Mouse (Mus musculus) liver, embryonic 15.5 days (tissue): ENCODE measurements around the gene Tpk1. TPM values are rescaled to one million over a fixed set of nuclear protein-coding genes. Genes with fewer than 3 reads are reported as not detected.

ENCODE experiments used
- ATAC-seq: fragments of 200-750 bp; cut with Nextera tagmentation; 2 replicates; pipeline ENCODE4 v1.8.0; 2017; ENCODE audit warnings: moderate number of reproducible peaks, mild to moderate bottlenecking, moderate library complexity; ENCODE audit not compliant: insufficient read depth
- H3K27ac ChIP-seq: fragments of 300-500 bp; sonication (generic); replicated peaks from 2 replicates; pipeline ENCODE4 v1.5.1; 2015; ENCODE audit warnings: mild to moderate bottlenecking, inconsistent platforms
- H3K27me3 ChIP-seq: fragments of 300-500 bp; sonication (generic); 2 replicates; pipeline ENCODE4 v1.6.1; 2015; ENCODE audit warnings: mild to moderate bottlenecking, inconsistent platforms
- H3K36me3 ChIP-seq: fragments of 300-500 bp; sonication (generic); replicated peaks from 2 replicates; pipeline ENCODE4 v1.6.1; 2015; ENCODE audit warnings: moderate library complexity, mild to moderate bottlenecking, inconsistent platforms
- H3K4me1 ChIP-seq: fragments of 300-500 bp; sonication (generic); replicated peaks from 2 replicates; pipeline ENCODE4 v1.6.1; 2015; ENCODE audit warnings: inconsistent platforms
- H3K4me2 ChIP-seq: fragments of 300-500 bp; sonication (generic); 2 replicates; pipeline ENCODE4 v1.6.1; 2015; ENCODE audit warnings: moderate library complexity, mild to moderate bottlenecking, inconsistent platforms
- H3K4me3 ChIP-seq: fragments of 300-500 bp; sonication (generic); replicated peaks from 2 replicates; pipeline ENCODE4 v1.5.1; 2015; ENCODE audit warnings: mild to moderate bottlenecking, inconsistent platforms
- H3K9ac ChIP-seq: fragments of 300-500 bp; sonication (generic); 2 replicates; pipeline ENCODE4 v1.6.1; 2015; ENCODE audit warnings: moderate library complexity, mild to moderate bottlenecking, inconsistent platforms
- H3K9me3 ChIP-seq: fragments of 300-500 bp; sonication (generic); replicated peaks from 2 replicates; pipeline ENCODE4 v1.6.1; 2016; ENCODE audit warnings: inconsistent platforms
- WGBS: fragments of 180-500 bp; shearing (Covaris S2); methylation state at CpG from one replicate; pipeline ENCODE4 v1.1.7; 2015; ENCODE audit warnings: mixed read lengths; ENCODE audit not compliant: insufficient replicate concordance; 5-methylcytosine and 5-hydroxymethylcytosine counted together
- polyA plus RNA-seq: library from polyadenylated mRNA; unstranded; fragments of >200 nt; fragmentation: Nextera tagmentation; extraction: Ambion mirVana; gene quantifications from 2 replicates; pipeline ENCODE4 v1.2.1, GENCODE M21; 2015

Tpk1 gene
- polyA plus RNA-seq, result 6.8 and 7.2 TPM in 2 replicates

DNA sequence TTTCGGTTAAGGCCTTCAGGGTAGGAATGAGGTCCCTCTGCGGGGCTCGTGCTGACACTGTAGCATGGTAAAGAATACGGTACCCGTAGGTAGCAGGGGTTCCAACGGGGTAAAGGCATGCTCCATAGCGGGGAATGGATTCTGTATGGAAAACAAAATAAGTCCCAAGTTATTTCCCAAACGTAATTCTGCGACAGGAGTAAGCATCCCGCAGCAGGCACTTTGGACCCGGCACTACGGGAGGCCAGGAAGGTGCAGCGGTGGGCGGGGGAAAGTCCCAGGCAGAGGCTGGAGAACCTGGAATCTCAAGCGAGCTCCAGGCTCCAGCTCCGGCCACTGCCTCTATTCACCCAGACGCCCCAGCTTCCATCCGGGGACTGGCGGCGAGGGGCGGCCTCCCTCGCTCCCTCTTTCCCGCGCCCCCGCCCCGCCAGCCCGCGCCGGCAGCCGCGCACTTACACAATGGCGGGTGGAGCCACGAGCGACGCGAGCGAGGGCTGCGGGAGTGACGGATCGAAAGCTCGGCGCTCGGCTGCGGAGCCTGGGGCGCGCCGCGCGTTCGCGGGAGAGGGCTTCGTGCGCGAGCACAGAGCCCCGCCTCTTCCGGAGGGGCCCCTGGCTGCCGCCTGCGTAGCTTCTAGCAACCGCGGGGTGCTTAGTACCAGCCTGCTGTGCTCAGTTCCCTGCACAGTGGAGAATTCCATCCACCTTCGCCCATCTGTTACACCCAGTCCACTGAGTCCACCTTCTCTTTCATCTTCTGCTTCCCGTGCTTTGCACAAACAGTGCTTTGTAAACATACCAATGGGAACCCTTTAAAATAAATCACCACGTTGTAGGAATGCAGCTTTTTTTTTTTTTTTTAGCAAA lies at the start of gene Tpk1:
Gene Tpk1, minus strand, starts transcription at position 602 of the 870 bp plus-strand sequence.
- no peaks in the 10 kb centered on the region for H3K9me3 ChIP-seq
- peak within 1 kb of the TSS; percentile 85 for H3K4me3 ChIP-seq
- H3K9ac ChIP-seq, result peak within 1 kb of the TSS; percentile 80
- peak within 1 kb of the TSS; percentile 88 for H3K27ac ChIP-seq
- no peaks in the 10 kb centered on the region; the same call in 1 of the 2 replicates for H3K36me3 ChIP-seq
- no peaks in the 10 kb centered on the region for H3K27me3 ChIP-seq
- peak within 1 kb of the TSS; percentile 82 for H3K4me2 ChIP-seq
- peak; percentile 95 for ATAC-seq
- under 1% methylated on average over 62 of the region's 63 CpGs for WGBS
- H3K4me1 ChIP-seq, result peaks cover 53% of the 10 kb centered on the region

DNA sequence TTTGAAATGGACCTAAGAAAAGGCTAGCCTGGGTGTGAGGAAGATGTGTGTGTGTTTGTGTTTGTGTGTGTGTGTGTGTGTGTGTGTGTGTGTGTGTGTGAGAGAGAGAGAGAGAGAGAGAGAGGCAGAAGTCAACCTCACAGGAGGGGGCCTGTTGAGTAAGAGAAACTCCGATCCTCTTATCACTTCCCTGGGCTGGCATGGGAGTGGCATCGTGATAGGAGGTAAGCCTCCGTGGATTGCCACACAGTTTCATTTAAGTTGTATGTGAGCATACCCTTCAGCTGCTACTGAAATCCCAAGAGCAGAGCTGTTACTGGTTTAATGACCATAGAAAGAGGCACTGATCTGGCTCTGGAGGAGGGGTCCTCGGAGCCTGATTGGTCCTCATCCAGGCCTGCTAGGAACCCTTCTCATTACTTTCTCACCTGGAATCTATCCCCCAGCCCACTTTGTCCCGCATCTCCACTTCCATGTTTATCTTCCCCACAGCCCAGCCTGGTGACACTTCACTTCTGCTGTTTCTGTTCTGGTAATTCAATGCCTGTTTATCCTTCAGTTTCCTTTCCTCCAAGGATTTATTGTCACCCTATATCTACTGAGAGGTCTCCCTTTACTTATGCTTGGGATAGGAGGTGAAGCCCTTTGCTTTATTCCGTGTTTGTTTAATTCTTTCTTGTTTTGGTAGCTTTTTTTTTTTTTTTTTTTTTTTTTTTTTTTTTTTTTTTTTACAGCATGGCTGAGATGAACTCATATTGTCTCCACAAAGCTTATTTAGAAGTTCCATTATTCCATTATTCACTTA lies 36.9 kb upstream of the Tpk1 start:
- 35% methylated on average over 6 of the region's 6 CpGs for WGBS
- Histone ChIP-seq H3K4me2 (no peak overlapping the region), H3K27ac (no peak overlapping the region)

DNA sequence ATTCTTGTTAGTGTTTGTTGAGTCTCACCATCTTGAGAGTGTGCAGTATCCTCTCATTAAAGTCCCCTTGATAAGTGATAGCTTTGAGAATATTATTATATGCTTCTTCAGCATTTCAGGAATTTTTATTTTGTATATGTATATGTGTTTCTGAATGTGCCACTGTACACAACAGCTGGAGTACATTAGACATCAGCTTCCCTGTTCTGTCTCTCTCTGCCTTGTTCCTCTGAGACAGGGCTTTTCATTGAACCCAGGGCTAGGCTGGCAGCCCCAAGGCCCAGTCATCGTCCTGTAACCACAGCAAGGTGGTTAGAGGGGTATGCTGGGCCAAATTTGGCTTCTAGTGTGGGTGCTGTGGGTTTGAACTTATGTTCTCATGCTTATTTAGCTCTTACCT lies 25.8 kb upstream of the Tpk1 start:
- H3K27ac ChIP-seq, result no peak overlapping the region
- H3K4me2 ChIP-seq, result no peak overlapping the region
- H3K4me1 ChIP-seq, result no peaks in the 10 kb centered on the region
- WGBS, result 50% methylated on average over 1 of the region's 1 CpGs
- no peak for ATAC-seq
- no peak overlapping the region for H3K4me3 ChIP-seq
- H3K36me3 ChIP-seq, result no peaks in the 10 kb centered on the region
- no peak overlapping the region for H3K9ac ChIP-seq
- H3K27me3 ChIP-seq, result no peaks in the 10 kb centered on the region
- no peaks in the 10 kb centered on the region for H3K9me3 ChIP-seq

More for the DNA sequence above, 36.9 kb upstream of the Tpk1 start:
- no peaks in the 10 kb centered on the region for H3K4me1 ChIP-seq
- no peaks in the 10 kb centered on the region for H3K36me3 ChIP-seq
- ATAC-seq, result no peak
- no peaks in the 10 kb centered on the region for H3K27me3 ChIP-seq
- no peak overlapping the region for H3K9ac ChIP-seq
- H3K4me3 ChIP-seq, result no peak overlapping the region
- no peaks in the 10 kb centered on the region for H3K9me3 ChIP-seq

DNA sequence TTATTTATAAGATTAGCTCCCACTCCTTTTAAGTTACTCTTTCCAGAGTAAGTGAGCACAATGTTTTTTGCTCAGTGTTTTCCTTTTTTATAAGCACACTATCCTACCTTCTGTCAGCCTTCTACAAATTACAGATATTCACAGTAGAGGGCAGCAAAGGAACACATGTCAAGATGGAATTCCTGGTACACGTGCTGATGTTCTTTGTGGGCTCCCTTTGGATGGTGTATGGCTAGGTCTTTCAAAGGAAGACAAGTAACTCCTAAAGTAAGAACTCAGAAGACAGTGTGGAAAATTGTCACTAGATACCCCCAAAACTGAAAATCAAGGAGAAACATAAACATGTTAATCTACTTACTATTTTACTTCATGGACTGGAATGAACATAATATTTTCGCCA lies 19.9 kb upstream of the Tpk1 start:
- H3K36me3 ChIP-seq, result no peaks in the 10 kb centered on the region
- no peaks in the 10 kb centered on the region for H3K4me1 ChIP-seq
- no peaks in the 10 kb centered on the region for H3K27me3 ChIP-seq
- H3K27ac ChIP-seq, result no peak overlapping the region
- H3K4me2 ChIP-seq, result no peak overlapping the region
- no peak overlapping the region for H3K9ac ChIP-seq
- H3K9me3 ChIP-seq, result no peaks in the 10 kb centered on the region
- 25% methylated on average over 2 of the region's 2 CpGs for WGBS
- ATAC-seq, result no peak
- no peak overlapping the region for H3K4me3 ChIP-seq

DNA sequence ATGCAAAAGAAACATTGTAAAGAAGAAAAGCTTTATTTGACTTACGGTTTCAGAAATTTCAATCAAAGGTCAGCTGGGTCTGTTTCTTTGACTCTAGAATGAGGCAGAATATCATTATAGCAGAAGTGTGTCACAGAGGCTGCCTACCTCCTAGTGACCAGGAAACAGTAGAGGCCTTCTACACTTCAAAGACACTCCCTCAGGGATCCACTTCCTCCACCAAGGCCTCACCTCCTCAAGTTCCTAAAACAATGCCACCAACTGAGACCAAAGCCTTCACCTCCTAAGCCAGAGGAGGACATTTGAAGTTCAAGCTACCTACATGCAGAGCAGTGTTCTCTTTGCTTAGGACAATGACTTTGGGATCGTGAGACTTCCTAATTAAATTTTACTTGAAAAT lies 16.5 kb upstream of the Tpk1 start:
- no peak overlapping the region for H3K4me2 ChIP-seq
- no peaks in the 10 kb centered on the region for H3K4me1 ChIP-seq
- no peak for ATAC-seq
- H3K9ac ChIP-seq, result no peak overlapping the region
- WGBS, result 61% methylated on average over 2 of the region's 2 CpGs
- H3K27me3 ChIP-seq, result no peaks in the 10 kb centered on the region
- H3K4me3 ChIP-seq, result no peak overlapping the region
- H3K9me3 ChIP-seq, result no peaks in the 10 kb centered on the region
- H3K36me3 ChIP-seq, result no peaks in the 10 kb centered on the region
- H3K27ac ChIP-seq, result no peak overlapping the region

DNA sequence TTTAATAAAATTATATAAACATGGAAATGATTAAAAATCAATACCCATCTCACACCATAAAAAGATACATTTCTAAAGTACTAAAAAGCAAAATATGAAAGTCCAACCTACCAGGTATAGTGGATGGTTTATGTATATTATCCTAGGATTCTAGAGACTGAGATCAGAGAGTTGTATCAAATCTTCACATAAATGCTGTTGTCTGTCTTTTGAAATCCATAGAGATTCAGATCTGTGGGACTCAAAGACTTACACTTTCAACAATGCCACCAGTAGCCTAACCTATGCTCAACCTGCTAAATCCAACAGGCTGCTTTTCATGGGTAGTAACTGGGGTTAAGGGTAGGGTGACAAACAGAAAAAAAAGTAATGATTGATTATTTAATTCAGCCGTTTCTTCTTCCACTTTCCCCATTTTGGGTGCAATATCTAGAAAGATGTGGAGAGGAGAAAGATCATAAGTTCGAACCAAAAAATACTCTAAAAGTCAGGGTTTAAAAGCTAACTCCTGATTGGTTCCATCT lies 12.7 kb upstream of the Tpk1 start:
- ATAC-seq, result no peak
- H3K36me3 ChIP-seq, result no peaks in the 10 kb centered on the region
- H3K9ac ChIP-seq, result no peak overlapping the region
- H3K27ac ChIP-seq, result no peak overlapping the region
- H3K9me3 ChIP-seq, result no peaks in the 10 kb centered on the region
- 54% methylated on average over 2 of the region's 2 CpGs for WGBS
- H3K27me3 ChIP-seq, result no peaks in the 10 kb centered on the region
- H3K4me2 ChIP-seq, result no peak overlapping the region
- no peak overlapping the region for H3K4me3 ChIP-seq
- no peaks in the 10 kb centered on the region for H3K4me1 ChIP-seq

DNA sequence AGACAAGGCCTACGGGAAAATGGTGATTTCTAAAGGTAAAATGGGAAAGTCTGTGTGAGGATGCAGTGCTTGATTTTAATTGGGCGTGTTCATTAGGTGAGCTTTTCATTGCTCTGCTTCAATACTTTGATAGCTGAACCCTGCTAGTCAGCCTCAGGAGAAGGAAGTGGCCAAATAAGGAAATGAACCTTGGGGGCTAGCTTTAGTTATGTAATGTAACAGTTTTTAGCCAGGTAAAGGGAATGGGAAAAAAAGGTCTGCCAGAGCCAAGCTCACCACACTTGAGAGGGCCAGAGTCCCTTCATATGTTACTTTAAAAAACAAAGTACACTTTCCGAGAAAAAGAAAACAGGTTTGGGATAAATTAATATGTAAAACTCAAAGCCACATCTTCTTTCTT lies 11.5 kb upstream of the Tpk1 start:
- no peak for ATAC-seq
- 53% methylated on average over 3 of the region's 3 CpGs for WGBS
- Histone ChIP-seq H3K4me2 (no peak overlapping the region), H3K9ac (no peak overlapping the region), H3K27me3 (no peaks in the 10 kb centered on the region), H3K36me3 (no peaks in the 10 kb centered on the region), H3K4me3 (no peak overlapping the region), H3K27ac (no peak overlapping the region), H3K9me3 (no peaks in the 10 kb centered on the region), H3K4me1 (no peaks in the 10 kb centered on the region)

DNA sequence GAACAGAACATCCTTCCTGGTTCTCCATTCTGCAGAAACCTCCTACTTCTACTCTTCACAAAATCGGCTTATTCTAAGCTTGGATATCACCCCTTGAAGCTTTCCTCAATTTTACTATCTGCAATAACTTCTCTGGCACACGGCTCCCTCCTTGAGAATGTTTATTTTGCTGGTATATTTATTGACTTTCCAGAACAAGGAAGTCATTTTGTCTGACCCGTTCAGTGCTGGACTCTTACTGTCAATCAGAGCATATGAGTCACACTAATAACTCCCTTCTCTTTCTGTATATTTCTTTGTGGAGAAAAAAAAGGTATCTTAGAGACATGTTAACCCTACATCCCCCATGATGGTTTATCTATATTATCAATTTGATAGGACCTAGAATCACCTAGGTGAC lies 10.1 kb upstream of the Tpk1 start:
- ATAC-seq, result no peak
- no peak overlapping the region for H3K4me3 ChIP-seq
- H3K4me2 ChIP-seq, result no peak overlapping the region
- H3K36me3 ChIP-seq, result no peaks in the 10 kb centered on the region
- H3K27me3 ChIP-seq, result no peaks in the 10 kb centered on the region
- H3K4me1 ChIP-seq, result no peaks in the 10 kb centered on the region
- WGBS, result 41% methylated on average over 3 of the region's 3 CpGs
- H3K9me3 ChIP-seq, result no peaks in the 10 kb centered on the region
- no peak overlapping the region for H3K27ac ChIP-seq
- H3K9ac ChIP-seq, result no peak overlapping the region

DNA sequence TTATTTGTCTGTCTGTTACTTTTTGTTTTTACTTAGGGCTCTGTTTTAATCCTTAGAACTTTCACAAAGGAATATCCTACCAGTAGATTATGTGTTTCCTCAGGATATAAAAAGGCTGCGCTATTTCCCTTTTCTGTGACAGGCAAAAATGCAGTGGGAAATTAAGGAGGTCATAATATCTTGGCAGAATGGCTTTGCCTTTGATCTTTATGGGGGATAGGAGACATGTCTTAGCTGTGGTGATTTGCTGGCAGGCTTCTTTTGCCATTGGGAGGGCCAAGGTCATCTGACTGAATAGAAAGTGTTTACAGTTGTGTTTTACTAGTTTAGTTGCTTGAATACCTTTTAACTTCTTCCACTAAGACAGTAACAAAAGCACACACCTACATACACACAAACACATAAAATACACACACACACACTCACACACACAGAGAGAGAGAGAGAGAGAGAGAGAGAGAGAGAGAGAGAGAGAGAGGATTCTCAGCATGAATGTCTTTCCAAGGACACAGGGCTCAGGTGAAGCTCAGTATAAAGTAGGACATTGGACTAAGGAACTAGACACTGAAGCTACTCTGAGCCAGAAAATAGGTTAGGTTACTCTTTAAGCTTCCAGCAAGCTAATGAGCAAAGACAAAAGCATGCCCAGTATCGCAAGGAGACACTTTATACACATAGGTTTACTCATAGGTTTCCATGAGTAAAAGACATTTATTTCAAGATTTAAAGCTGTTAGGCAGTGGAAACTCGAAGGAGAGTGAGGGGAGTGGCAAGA lies 9.1 kb upstream of the Tpk1 start:
- no peak overlapping the region for H3K4me2 ChIP-seq
- 0 out of 2 replicates have a peak, but pooled peaks cover 2% of the 10 kb centered on the region for H3K4me1 ChIP-seq
- ATAC-seq, result no peak
- no peaks in the 10 kb centered on the region for H3K9me3 ChIP-seq
- H3K36me3 ChIP-seq, result no peaks in the 10 kb centered on the region
- no peaks in the 10 kb centered on the region for H3K27me3 ChIP-seq
- 57% methylated on average over 3 of the region's 3 CpGs for WGBS
- H3K4me3 ChIP-seq, result no peak overlapping the region
- H3K9ac ChIP-seq, result no peak overlapping the region
- no peak overlapping the region for H3K27ac ChIP-seq

DNA sequence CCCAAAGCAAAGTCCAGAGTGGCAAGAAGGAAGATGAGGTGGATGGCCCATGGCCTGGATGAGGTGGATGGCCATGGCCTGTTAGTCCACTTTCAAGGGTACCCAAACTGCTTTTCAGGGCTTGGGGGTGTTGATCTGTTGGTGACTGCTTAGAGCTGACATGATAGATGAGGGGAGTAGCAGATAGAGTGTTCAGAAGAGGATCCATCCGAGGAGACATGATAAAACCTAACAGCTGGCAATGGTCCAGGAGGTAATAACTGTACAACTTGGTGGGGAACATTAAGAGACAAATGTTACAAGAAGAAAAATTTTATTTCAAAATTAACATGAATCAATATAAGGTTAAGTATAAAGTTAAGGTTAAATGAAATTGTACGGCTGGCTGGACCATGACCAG lies 4.9 kb upstream of the Tpk1 start:
- WGBS, result 46% methylated on average over 2 of the region's 2 CpGs
- no peak overlapping the region for H3K4me2 ChIP-seq

More for the DNA sequence above, 4.9 kb upstream of the Tpk1 start:
- peaks cover 17% of the 10 kb centered on the region for H3K4me1 ChIP-seq
- no peak for ATAC-seq
- no peaks in the 10 kb centered on the region for H3K27me3 ChIP-seq
- H3K36me3 ChIP-seq, result no peaks in the 10 kb centered on the region
- no peaks in the 10 kb centered on the region for H3K9me3 ChIP-seq
- no peak overlapping the region for H3K9ac ChIP-seq
- no peak overlapping the region for H3K27ac ChIP-seq
- H3K4me3 ChIP-seq, result no peak overlapping the region
